Mouse (Mus musculus): ENCODE measurements around the gene Homer1. TPM values are rescaled to one million over a fixed set of nuclear protein-coding genes. Genes with fewer than 3 reads are reported as not detected.

Homer1 gene
- polyA plus RNA-seq (2014; fragmentation: Nextera tagmentation; extraction: Ambion mirVana) = 18.8 and 20.3 TPM in 2 replicates

- no peaks in the 10 kb centered on the region for H3K36me3 ChIP-seq (ENCODE audit: control insufficient read depth, insufficient read depth, low read length)
- H3K4me1 ChIP-seq (ENCODE audit: control insufficient read depth in 2 of 2, insufficient read depth in 2 of 2, low read length in 2 of 2) = peaks cover 0 to 6% of the 10 kb centered on the region in 2 experiments; a peak in 1 of 4 replicates
- ATAC-seq (ENCODE audit: insufficient number of reproducible peaks, insufficient read depth, low FRiP score, low read depth) = no peak
- no peaks in the 10 kb centered on the region for H3K27me3 ChIP-seq (ENCODE audit: control insufficient read depth, insufficient read depth, low read length)
- no peak within 1 kb of the TSS for H3K4me2 ChIP-seq (ENCODE audit: low read length)
- WGBS = 85% methylated on average over 5 of the region's 5 CpGs
- no peak within 1 kb of the TSS for H3K9ac ChIP-seq (ENCODE audit: low read length)
- H3K27ac ChIP-seq (replicated peaks in 1 of 2; ENCODE audit: control insufficient read depth in 1 of 2, insufficient read depth in 1 of 2, low read depth in 2 of 2, low read length in 2 of 2) = no peak within 1 kb of the TSS
- no peaks in the 10 kb centered on the region for H3K9me3 ChIP-seq (ENCODE audit: control insufficient read depth, low read length)
- no peak within 1 kb of the TSS for H3K4me3 ChIP-seq (ENCODE audit: control insufficient read depth in 1 of 2, insufficient read depth in 1 of 2, low read depth in 1 of 2, low read length in 2 of 2)
Observed at GRCm38 (mm10) chr13:93299316-93299715, at the start of gene Homer1. Homer1 (plus strand) TSS chr13:93299635.

- ATAC-seq (ENCODE audit: insufficient number of reproducible peaks, insufficient read depth, low FRiP score, low read depth) = no peak
- no peaks in the 10 kb centered on the region for H3K27me3 ChIP-seq (ENCODE audit: control insufficient read depth, insufficient read depth, low read length)
- H3K4me1 ChIP-seq (ENCODE audit: control insufficient read depth in 2 of 2, insufficient read depth in 2 of 2, low read length in 2 of 2) = no peaks in the 10 kb centered on the region
- H3K36me3 ChIP-seq (ENCODE audit: control insufficient read depth, insufficient read depth, low read length) = no peaks in the 10 kb centered on the region
- no peak overlapping the region for H3K27ac ChIP-seq (replicated peaks in 1 of 2; ENCODE audit: control insufficient read depth in 1 of 2, insufficient read depth in 1 of 2, low read depth in 2 of 2, low read length in 2 of 2)
- no peak overlapping the region for H3K9ac ChIP-seq (ENCODE audit: low read length)
- 79% methylated on average over 6 of the region's 6 CpGs for WGBS
- no peaks in the 10 kb centered on the region for H3K9me3 ChIP-seq (ENCODE audit: control insufficient read depth, low read length)
- no peak overlapping the region for H3K4me3 ChIP-seq (ENCODE audit: control insufficient read depth in 1 of 2, insufficient read depth in 1 of 2, low read depth in 1 of 2, low read length in 2 of 2)
- no peak overlapping the region for H3K4me2 ChIP-seq (ENCODE audit: low read length)
Observed at GRCm38 (mm10) chr13:93251732-93252131, 47.7 kb upstream of the Homer1 start.

- no peak overlapping the region for H3K4me3 ChIP-seq (ENCODE audit: control insufficient read depth in 1 of 2, insufficient read depth in 1 of 2, low read depth in 1 of 2, low read length in 2 of 2)
- 84% methylated on average over 10 of the region's 10 CpGs for WGBS
- H3K9me3 ChIP-seq (ENCODE audit: control insufficient read depth, low read length) = no peaks in the 10 kb centered on the region
- H3K4me2 ChIP-seq (ENCODE audit: low read length) = no peak overlapping the region
- no peaks in the 10 kb centered on the region for H3K4me1 ChIP-seq (ENCODE audit: control insufficient read depth in 2 of 2, insufficient read depth in 2 of 2, low read length in 2 of 2)
- no peak overlapping the region for H3K9ac ChIP-seq (ENCODE audit: low read length)
- no peaks in the 10 kb centered on the region for H3K36me3 ChIP-seq (ENCODE audit: control insufficient read depth, insufficient read depth, low read length)
- ATAC-seq (ENCODE audit: insufficient number of reproducible peaks, insufficient read depth, low FRiP score, low read depth) = no peak
- H3K27me3 ChIP-seq (ENCODE audit: control insufficient read depth, insufficient read depth, low read length) = no peaks in the 10 kb centered on the region
- H3K27ac ChIP-seq (replicated peaks in 1 of 2; ENCODE audit: control insufficient read depth in 1 of 2, insufficient read depth in 1 of 2, low read depth in 2 of 2, low read length in 2 of 2) = no peak overlapping the region
Observed at GRCm38 (mm10) chr13:93252175-93252574, 47.3 kb upstream of the Homer1 start.

- Histone ChIP-seq H3K36me3 (ENCODE audit: control insufficient read depth, insufficient read depth, low read length) (no peaks in the 10 kb centered on the region), H3K4me3 (ENCODE audit: control insufficient read depth in 1 of 2, insufficient read depth in 1 of 2, low read depth in 1 of 2, low read length in 2 of 2) (no peak overlapping the region), H3K4me1 (ENCODE audit: control insufficient read depth in 2 of 2, insufficient read depth in 2 of 2, low read length in 2 of 2) (no peaks in the 10 kb centered on the region), H3K27me3 (ENCODE audit: control insufficient read depth, insufficient read depth, low read length) (no peaks in the 10 kb centered on the region), H3K4me2 (ENCODE audit: low read length) (no peak overlapping the region), H3K27ac (replicated peaks in 1 of 2; ENCODE audit: control insufficient read depth in 1 of 2, insufficient read depth in 1 of 2, low read depth in 2 of 2, low read length in 2 of 2) (no peak overlapping the region), H3K9me3 (ENCODE audit: control insufficient read depth, low read length) (no peaks in the 10 kb centered on the region), H3K9ac (ENCODE audit: low read length) (no peak overlapping the region)
- 75% methylated on average over 5 of the region's 5 CpGs for WGBS
- no peak for ATAC-seq (ENCODE audit: insufficient number of reproducible peaks, insufficient read depth, low FRiP score, low read depth)
Observed at GRCm38 (mm10) chr13:93252941-93253340, 46.5 kb upstream of the Homer1 start.

GRCm38 (mm10) chr13:93267151-93267550 is 32.3 kb upstream of the Homer1 start:
- H3K4me2 ChIP-seq (ENCODE audit: low read length) = no peak overlapping the region
- H3K27me3 ChIP-seq (ENCODE audit: control insufficient read depth, insufficient read depth, low read length) = no peaks in the 10 kb centered on the region
- no peaks in the 10 kb centered on the region for H3K9me3 ChIP-seq (ENCODE audit: control insufficient read depth, low read length)
- no peaks in the 10 kb centered on the region for H3K36me3 ChIP-seq (ENCODE audit: control insufficient read depth, insufficient read depth, low read length)
- no peak for ATAC-seq (ENCODE audit: insufficient number of reproducible peaks, insufficient read depth, low FRiP score, low read depth)
- peaks cover 0 to 10% of the 10 kb centered on the region in 2 experiments; a peak in 1 of 4 replicates for H3K4me1 ChIP-seq (ENCODE audit: control insufficient read depth in 2 of 2, insufficient read depth in 2 of 2, low read length in 2 of 2)
- no peak overlapping the region for H3K27ac ChIP-seq (replicated peaks in 1 of 2; ENCODE audit: control insufficient read depth in 1 of 2, insufficient read depth in 1 of 2, low read depth in 2 of 2, low read length in 2 of 2)
- H3K4me3 ChIP-seq (ENCODE audit: control insufficient read depth in 1 of 2, insufficient read depth in 1 of 2, low read depth in 1 of 2, low read length in 2 of 2) = no peak overlapping the region
- H3K9ac ChIP-seq (ENCODE audit: low read length) = no peak overlapping the region
- 91% methylated on average over 2 of the region's 2 CpGs for WGBS

- Histone ChIP-seq H3K9ac (ENCODE audit: low read length) (no peak overlapping the region), H3K36me3 (ENCODE audit: control insufficient read depth, insufficient read depth, low read length) (no peaks in the 10 kb centered on the region), H3K27ac (replicated peaks in 1 of 2; ENCODE audit: control insufficient read depth in 1 of 2, insufficient read depth in 1 of 2, low read depth in 2 of 2, low read length in 2 of 2) (no peak overlapping the region), H3K9me3 (ENCODE audit: control insufficient read depth, low read length) (no peaks in the 10 kb centered on the region), H3K4me3 (ENCODE audit: control insufficient read depth in 1 of 2, insufficient read depth in 1 of 2, low read depth in 1 of 2, low read length in 2 of 2) (no peak overlapping the region), H3K27me3 (ENCODE audit: control insufficient read depth, insufficient read depth, low read length) (no peaks in the 10 kb centered on the region), H3K4me1 (ENCODE audit: control insufficient read depth in 2 of 2, insufficient read depth in 2 of 2, low read length in 2 of 2) (peaks cover 0 to 6% of the 10 kb centered on the region in 2 experiments; a peak in 1 of 4 replicates), H3K4me2 (ENCODE audit: low read length) (no peak overlapping the region)
- no peak for ATAC-seq (ENCODE audit: insufficient number of reproducible peaks, insufficient read depth, low FRiP score, low read depth)
- 95% methylated on average over 5 of the region's 5 CpGs for WGBS
Observed at GRCm38 (mm10) chr13:93300581-93300980, 1.1 kb downstream of the Homer1 start.

GRCm38 (mm10) chr13:93301060-93301459 is 1.6 kb downstream of the Homer1 start:
- H3K36me3 ChIP-seq (ENCODE audit: control insufficient read depth, insufficient read depth, low read length) = no peaks in the 10 kb centered on the region
- no peak for ATAC-seq (ENCODE audit: insufficient number of reproducible peaks, insufficient read depth, low FRiP score, low read depth)
- no peaks in the 10 kb centered on the region for H3K27me3 ChIP-seq (ENCODE audit: control insufficient read depth, insufficient read depth, low read length)
- 72% methylated on average over 2 of the region's 2 CpGs for WGBS
- H3K9me3 ChIP-seq (ENCODE audit: control insufficient read depth, low read length) = no peaks in the 10 kb centered on the region
- no peak overlapping the region for H3K27ac ChIP-seq (replicated peaks in 1 of 2; ENCODE audit: control insufficient read depth in 1 of 2, insufficient read depth in 1 of 2, low read depth in 2 of 2, low read length in 2 of 2)
- H3K9ac ChIP-seq (ENCODE audit: low read length) = no peak overlapping the region
- H3K4me3 ChIP-seq (ENCODE audit: control insufficient read depth in 1 of 2, insufficient read depth in 1 of 2, low read depth in 1 of 2, low read length in 2 of 2) = no peak overlapping the region
- peaks cover 0 to 6% of the 10 kb centered on the region in 2 experiments; a peak in 1 of 4 replicates for H3K4me1 ChIP-seq (ENCODE audit: control insufficient read depth in 2 of 2, insufficient read depth in 2 of 2, low read length in 2 of 2)
- H3K4me2 ChIP-seq (ENCODE audit: low read length) = no peak overlapping the region

All from heart, embryonic 14.5 days (tissue).